Mouse (Mus musculus) neural tube, embryonic 11.5 days (tissue): Measurements from ENCODE around the gene Ccnl2. TPM values are rescaled to one million over a fixed set of nuclear protein-coding genes. Genes with fewer than 3 reads are reported as not detected.
"Not testable (repeated sequence)": the region's sequence is repeated elsewhere in the genome, so short reads cannot be mapped to it uniquely, and the experiment has no call there.

Source experiments
- ATAC-seq: fragments of 200-750 bp; cut with Nextera tagmentation; 2 replicates; pipeline ENCODE4 v1.8.0; 2017; ENCODE audit warnings: moderate number of reproducible peaks, mild to moderate bottlenecking, moderate TSS enrichment, moderate library complexity; ENCODE audit not compliant: insufficient read depth, low FRiP score, low TSS enrichment
- DNase-seq: peaks from one replicate; pipeline ENCODE4 v3.0.0-alpha.2; 2015; ENCODE audit warnings: low spot score
- H3K27ac ChIP-seq: fragments of 300-500 bp; sonication (generic); 2 replicates; pipeline ENCODE4 v1.5.1; 2014; ENCODE audit warnings: low read depth, mild to moderate bottlenecking, low read length
- H3K27me3 ChIP-seq: fragments of 300-500 bp; sonication (generic); 2 replicates; pipeline ENCODE4 v1.6.1; 2014; ENCODE audit warnings: mild to moderate bottlenecking, low read length, mixed read lengths; ENCODE audit not compliant: control insufficient read depth, insufficient read depth
- H3K36me3 ChIP-seq: fragments of 300-500 bp; sonication (generic); 2 replicates; pipeline ENCODE4 v1.6.1; 2014; ENCODE audit warnings: mild to moderate bottlenecking, low read length, moderate library complexity, mixed read lengths; ENCODE audit not compliant: control insufficient read depth, insufficient read depth
- H3K4me1 ChIP-seq: fragments of 300-500 bp; sonication (generic); 2 replicates; pipeline ENCODE4 v1.6.1; 2014; ENCODE audit warnings: low read length, mixed read lengths; ENCODE audit not compliant: control insufficient read depth, insufficient read depth
- H3K4me2 ChIP-seq: fragments of 300-500 bp; sonication (generic); 2 replicates; pipeline ENCODE4 v1.6.1; 2014; ENCODE audit warnings: low read depth, mild to moderate bottlenecking, moderate library complexity
- H3K4me3 ChIP-seq: fragments of 300-500 bp; sonication (generic); 2 replicates; pipeline ENCODE4 v1.5.1; 2014; ENCODE audit warnings: low read depth, low read length
- H3K9ac ChIP-seq: fragments of 300-500 bp; sonication (generic); 2 replicates; pipeline ENCODE4 v1.6.1; 2014; ENCODE audit warnings: mild to moderate bottlenecking, low read length
- H3K9me3 ChIP-seq: fragments of 300-500 bp; sonication (generic); 2 replicates; pipeline ENCODE4 v1.6.1; 2016; ENCODE audit warnings: low read length; ENCODE audit not compliant: control insufficient read depth
- WGBS: fragments of 180-500 bp; shearing (Covaris S2); extraction: QIAGEN DNeasy Blood & Tissue Kit; methylation state at CpG from one replicate; pipeline ENCODE4 v1.1.7; 2014; 5-methylcytosine and 5-hydroxymethylcytosine counted together
- polyA plus RNA-seq: library from polyadenylated mRNA; unstranded; fragments of >200 nt; fragmentation: Nextera tagmentation; extraction: Ambion mirVana; gene quantifications from 2 replicates; pipeline ENCODE4 v1.2.1, GENCODE M21; 2014

Ccnl2 gene
- polyA plus RNA-seq, 1 experiment from 2014 or later: 188 TPM

DNA sequence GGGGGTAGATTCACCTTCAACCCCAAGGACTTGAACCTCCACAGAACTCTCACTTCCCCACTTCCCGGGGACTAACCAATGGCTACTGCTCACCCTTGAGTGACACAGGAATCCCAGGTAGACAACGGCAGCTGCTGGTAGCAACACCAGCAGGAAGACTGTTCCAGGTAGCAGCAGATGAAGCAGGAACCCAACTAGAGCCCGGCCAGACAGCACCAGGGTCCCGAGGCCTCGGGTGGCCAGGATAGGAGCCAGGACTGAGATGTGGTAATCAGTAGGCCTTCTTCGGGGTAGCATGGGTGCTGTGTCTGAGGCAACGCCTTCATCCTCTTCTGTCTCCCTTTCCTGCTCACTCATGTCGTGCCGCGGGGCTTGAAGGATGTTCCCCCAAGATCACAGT lies 27.0 kb upstream of the Ccnl2 start:
- no peak for ATAC-seq
- Histone ChIP-seq H3K4me3 (no peak overlapping the region), H3K4me1 (0 out of 2 replicates have a peak, but pooled peaks cover 2% of the 10 kb centered on the region), H3K27ac (no peak overlapping the region), H3K36me3 (no peaks in the 10 kb centered on the region), H3K4me2 (no peak overlapping the region), H3K27me3 (no peaks in the 10 kb centered on the region), H3K9me3 (no peaks in the 10 kb centered on the region), H3K9ac (peak overlapping the region; percentile 32; the same call in 1 of the 2 replicates)
- 79% methylated on average over 10 of the region's 10 CpGs for WGBS
- no peak for DNase-seq

GRCm38 (mm10) chr4:155785819-155786218 lies 26.5 kb upstream of the Ccnl2 start, which contains the start of gene Tmem88b:
TSS of gene Tmem88b (minus strand) at chr4:155785874.
- no peak for ATAC-seq
- Histone ChIP-seq H3K4me2 (peak within 1 kb of the TSS; percentile 68), H3K36me3 (no peaks in the 10 kb centered on the region), H3K4me3 (peak within 1 kb of the TSS; percentile 56), H3K27ac (no peak within 1 kb of the TSS), H3K9ac (peak within 1 kb of the TSS; percentile 32; the same call in 1 of the 2 replicates), H3K4me1 (0 out of 2 replicates have a peak, but pooled peaks cover 2% of the 10 kb centered on the region), H3K9me3 (no peaks in the 10 kb centered on the region), H3K27me3 (no peaks in the 10 kb centered on the region)
- WGBS: 73% methylated on average over 5 of the region's 5 CpGs
- no peak for DNase-seq

- 0 out of 2 replicates have a peak, but pooled peaks cover 2% of the 10 kb centered on the region for H3K4me1 ChIP-seq
- H3K9ac ChIP-seq: no peak overlapping the region
- WGBS: 81% methylated on average over 3 of the region's 3 CpGs
- no peaks in the 10 kb centered on the region for H3K9me3 ChIP-seq
- H3K27me3 ChIP-seq: no peaks in the 10 kb centered on the region
- no peak overlapping the region for H3K27ac ChIP-seq
- DNase-seq (no peak), ATAC-seq (no peak)
- no peaks in the 10 kb centered on the region for H3K36me3 ChIP-seq
- no peak overlapping the region for H3K4me3 ChIP-seq
- H3K4me2 ChIP-seq: no peak overlapping the region
These were observed 24.0 kb upstream of the Ccnl2 start for GRCm38 (mm10) chr4:155788300-155788699.

- not testable (repeated sequence) for ATAC-seq, H3K4me2 ChIP-seq, H3K4me3 ChIP-seq, H3K36me3 ChIP-seq, H3K27ac ChIP-seq, H3K27me3 ChIP-seq, H3K9me3 ChIP-seq, H3K4me1 ChIP-seq, H3K9ac ChIP-seq, DNase-seq
- WGBS: 82% methylated on average over 4 of the region's 4 CpGs
These were observed 23.5 kb upstream of the Ccnl2 start for GRCm38 (mm10) chr4:155788833-155789232.

DNA sequence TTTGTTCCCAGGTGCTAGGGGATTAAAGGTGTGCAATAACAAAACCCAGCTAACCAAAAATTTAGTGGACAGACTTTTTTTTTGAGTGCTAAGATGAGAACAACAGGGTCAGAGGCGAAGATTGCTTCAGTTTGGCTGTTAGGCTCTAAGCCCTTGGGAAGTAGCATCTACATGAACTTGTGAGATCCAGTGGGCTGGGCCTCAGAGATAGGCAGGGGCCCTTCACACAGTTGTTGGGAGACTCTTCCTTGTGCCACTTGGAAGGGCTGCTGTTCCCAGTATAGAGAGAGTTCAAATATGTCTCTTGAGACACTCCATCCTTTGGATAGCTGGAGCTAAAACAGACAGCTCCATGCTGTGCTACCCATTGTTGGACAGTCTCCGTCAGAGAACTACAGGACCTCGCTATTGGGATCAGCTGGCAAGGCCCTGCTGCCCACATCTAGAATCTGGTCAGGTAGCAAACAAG lies 22.2 kb upstream of the Ccnl2 start, which contains the start of gene Ankrd65:
Gene Ankrd65, plus strand, starts transcription at position 419 of the 469 bp plus-strand sequence.
- Histone ChIP-seq H3K4me1 (no peaks in the 10 kb centered on the region), H3K27ac (no peak within 1 kb of the TSS), H3K27me3 (no peaks in the 10 kb centered on the region), H3K9ac (no peak within 1 kb of the TSS), H3K9me3 (no peaks in the 10 kb centered on the region), H3K4me3 (no peak within 1 kb of the TSS), H3K4me2 (no peak within 1 kb of the TSS), H3K36me3 (no peaks in the 10 kb centered on the region)
- DNase-seq: no peak
- no peak for ATAC-seq
- 82% methylated on average over 3 of the region's 3 CpGs for WGBS

GRCm38 (mm10) chr4:155790650-155791161 lies 21.6 kb upstream of the Ccnl2 start:
- H3K4me1 ChIP-seq: no peaks in the 10 kb centered on the region
- H3K27ac ChIP-seq: no peak overlapping the region
- H3K9ac ChIP-seq: no peak overlapping the region
- no peak for DNase-seq
- no peak overlapping the region for H3K4me2 ChIP-seq
- no peak overlapping the region for H3K4me3 ChIP-seq
- H3K36me3 ChIP-seq: no peaks in the 10 kb centered on the region
- no peaks in the 10 kb centered on the region for H3K9me3 ChIP-seq
- 71% methylated on average over 3 of the region's 3 CpGs for WGBS
- no peaks in the 10 kb centered on the region for H3K27me3 ChIP-seq
- ATAC-seq: no peak

DNA sequence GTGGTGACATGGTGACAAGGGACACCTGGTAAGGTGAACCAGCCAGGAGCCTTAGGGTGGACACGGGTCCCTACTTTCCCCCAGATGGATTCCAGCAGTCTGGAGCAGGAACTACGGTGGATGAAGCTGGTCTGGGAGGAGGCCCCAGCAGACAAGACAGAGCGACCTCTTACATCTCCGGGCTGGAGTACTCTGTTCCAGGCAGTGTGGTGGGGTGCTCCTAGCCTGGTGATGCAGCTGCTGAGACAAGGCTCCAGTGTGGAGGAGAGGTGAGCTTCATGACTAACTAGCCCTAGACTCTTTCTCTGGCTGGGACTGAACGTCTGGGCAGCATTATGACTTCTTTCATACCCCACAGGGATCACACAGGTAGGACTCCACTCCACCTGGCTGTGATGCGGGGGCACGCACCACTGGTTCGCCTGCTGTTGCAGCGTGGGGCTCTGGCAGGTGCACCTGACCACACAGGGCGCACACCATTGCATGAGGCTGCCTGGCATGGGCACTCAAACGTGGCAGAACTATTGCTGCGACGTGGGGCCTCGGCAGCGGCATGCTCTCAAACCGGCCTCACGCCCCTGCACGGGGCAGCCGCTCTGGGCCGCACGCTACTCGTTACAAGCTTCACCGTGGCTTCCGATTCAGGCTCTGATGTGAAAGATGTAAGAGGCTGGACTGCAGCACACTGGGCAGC lies 20.9 kb upstream of the Ccnl2 start:
- Histone ChIP-seq H3K4me3 (no peak overlapping the region), H3K4me1 (no peaks in the 10 kb centered on the region), H3K9ac (no peak overlapping the region), H3K27ac (no peak overlapping the region), H3K27me3 (no peaks in the 10 kb centered on the region), H3K36me3 (no peaks in the 10 kb centered on the region), H3K4me2 (no peak overlapping the region), H3K9me3 (no peaks in the 10 kb centered on the region)
- no peak for DNase-seq
- ATAC-seq: no peak
- 77% methylated on average over 24 of the region's 24 CpGs for WGBS

GRCm38 (mm10) chr4:155793730-155794129 lies 18.6 kb upstream of the Ccnl2 start:
- Histone ChIP-seq H3K4me3 (no peak overlapping the region), H3K27me3 (no peaks in the 10 kb centered on the region), H3K4me2 (no peak overlapping the region), H3K36me3 (no peaks in the 10 kb centered on the region), H3K27ac (no peak overlapping the region), H3K9me3 (no peaks in the 10 kb centered on the region), H3K9ac (no peak overlapping the region), H3K4me1 (no peaks in the 10 kb centered on the region)
- WGBS: 81% methylated on average over 2 of the region's 2 CpGs
- DNase-seq: no peak
- no peak for ATAC-seq

- H3K9me3 ChIP-seq: no peaks in the 10 kb centered on the region
- H3K36me3 ChIP-seq: no peaks in the 10 kb centered on the region; the same call in none of the 2 replicates
- peaks cover 11% of the 10 kb centered on the region; the same call in 1 of the 2 replicates for H3K4me1 ChIP-seq
- ATAC-seq (no peak), DNase-seq (no peak)
- H3K9ac ChIP-seq: no peak overlapping the region
- H3K27me3 ChIP-seq: no peaks in the 10 kb centered on the region
- no peak overlapping the region for H3K27ac ChIP-seq
- no peak overlapping the region for H3K4me2 ChIP-seq
- WGBS: 100% methylated on average over 1 of the region's 1 CpGs
- no peak overlapping the region for H3K4me3 ChIP-seq
These were observed 10.2 kb upstream of the Ccnl2 start for GRCm38 (mm10) chr4:155802075-155802474.
